Mouse (Mus musculus): Measurements from ENCODE around the gene Taldo1. TPM values are rescaled to one million over a fixed set of nuclear protein-coding genes. Genes with fewer than 3 reads are reported as not detected.

Gene Taldo1
- polyA plus RNA-seq, 1 experiment from 2014 or later, result 279 TPM

DNA sequence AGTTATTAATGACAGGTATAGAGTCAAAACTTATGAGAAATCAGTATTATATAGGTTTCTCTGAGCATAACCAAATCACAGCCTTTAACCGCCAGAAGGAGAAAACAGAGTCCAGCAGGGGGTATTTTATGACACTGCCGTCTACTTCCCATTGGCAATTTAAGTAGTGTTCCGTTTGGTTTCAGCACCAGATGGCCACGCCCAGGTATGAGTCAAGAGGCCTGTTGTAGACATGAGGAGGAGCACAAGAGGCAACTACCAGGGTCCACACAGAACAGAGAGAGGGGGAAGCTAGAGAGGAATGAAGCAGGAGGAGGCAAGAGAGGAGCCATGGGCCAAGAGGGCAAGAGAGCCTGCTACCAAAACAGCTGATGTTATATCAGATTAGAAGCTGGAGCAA lies 12.4 kb upstream of the Taldo1 start:
- H3K4me3 ChIP-seq (ENCODE audit: low read length), result no peak overlapping the region
- H3K4me2 ChIP-seq (ENCODE audit: low read depth, low read length), result no peak overlapping the region
- no peaks in the 10 kb centered on the region for H3K9me3 ChIP-seq (ENCODE audit: control insufficient read depth, low read length)
- H3K4me1 ChIP-seq (replicated peaks; ENCODE audit: control insufficient read depth, insufficient read depth, low read length), result no peaks in the 10 kb centered on the region
- no peak overlapping the region for H3K9ac ChIP-seq (ENCODE audit: low read length)
- H3K27ac ChIP-seq (ENCODE audit: low read length), result no peak overlapping the region
- 54% methylated on average over 4 of the region's 4 CpGs for WGBS
- H3K27me3 ChIP-seq (ENCODE audit: control insufficient read depth, insufficient read depth, low read depth, low read length), result no peaks in the 10 kb centered on the region; the same call in 1 of the 2 replicates
- ATAC-seq (ENCODE audit: low read depth), result no peak
- H3K36me3 ChIP-seq (ENCODE audit: control insufficient read depth, insufficient read depth, low read length), result no peaks in the 10 kb centered on the region

GRCm38 (mm10) chr7:141381068-141381835 lies 10.7 kb upstream of the Taldo1 start:
- H3K27me3 ChIP-seq (ENCODE audit: control insufficient read depth, insufficient read depth, low read depth, low read length), result no peaks in the 10 kb centered on the region; the same call in 1 of the 2 replicates

GRCm38 (mm10) chr7:141387807-141388486 lies 4.1 kb upstream of the Taldo1 start:
- Histone ChIP-seq H3K9ac (ENCODE audit: low read length) (no peak overlapping the region), H3K27ac (ENCODE audit: low read length) (no peak overlapping the region), H3K4me3 (ENCODE audit: low read length) (no peak overlapping the region), H3K36me3 (ENCODE audit: control insufficient read depth, insufficient read depth, low read length) (no peaks in the 10 kb centered on the region), H3K27me3 (ENCODE audit: control insufficient read depth, insufficient read depth, low read depth, low read length) (no peaks in the 10 kb centered on the region; the same call in none of the 2 replicates), H3K4me2 (ENCODE audit: low read depth, low read length) (no peak overlapping the region), H3K9me3 (ENCODE audit: control insufficient read depth, low read length) (no peaks in the 10 kb centered on the region), H3K4me1 (replicated peaks; ENCODE audit: control insufficient read depth, insufficient read depth, low read length) (peaks cover 9% of the 10 kb centered on the region)
- ATAC-seq (ENCODE audit: low read depth), result no peak
- 52% methylated on average over 2 of the region's 2 CpGs for WGBS

More at GRCm38 (mm10) chr7:141381068-141381835, 10.7 kb upstream of the Taldo1 start:
- no peak overlapping the region for H3K4me3 ChIP-seq (ENCODE audit: low read length)
- H3K9me3 ChIP-seq (ENCODE audit: control insufficient read depth, low read length), result no peaks in the 10 kb centered on the region
- H3K9ac ChIP-seq (ENCODE audit: low read length), result no peak overlapping the region
- H3K27ac ChIP-seq (ENCODE audit: low read length), result no peak overlapping the region
- H3K36me3 ChIP-seq (ENCODE audit: control insufficient read depth, insufficient read depth, low read length), result no peaks in the 10 kb centered on the region
- no peak for ATAC-seq (ENCODE audit: low read depth)
- 69% methylated on average over 4 of the region's 4 CpGs for WGBS
- H3K4me2 ChIP-seq (ENCODE audit: low read depth, low read length), result no peak overlapping the region
- H3K4me1 ChIP-seq (replicated peaks; ENCODE audit: control insufficient read depth, insufficient read depth, low read length), result no peaks in the 10 kb centered on the region

GRCm38 (mm10) chr7:141388487-141389109 lies 3.4 kb upstream of the Taldo1 start:
- no peaks in the 10 kb centered on the region for H3K9me3 ChIP-seq (ENCODE audit: control insufficient read depth, low read length)
- ATAC-seq (ENCODE audit: low read depth), result no peak
- H3K27ac ChIP-seq (ENCODE audit: low read length), result no peak overlapping the region
- 49% methylated on average over 3 of the region's 3 CpGs for WGBS
- no peak overlapping the region for H3K4me2 ChIP-seq (ENCODE audit: low read depth, low read length)
- no peaks in the 10 kb centered on the region for H3K36me3 ChIP-seq (ENCODE audit: control insufficient read depth, insufficient read depth, low read length)
- H3K4me1 ChIP-seq (replicated peaks; ENCODE audit: control insufficient read depth, insufficient read depth, low read length), result peaks cover 12% of the 10 kb centered on the region
- H3K27me3 ChIP-seq (ENCODE audit: control insufficient read depth, insufficient read depth, low read depth, low read length), result no peaks in the 10 kb centered on the region; the same call in none of the 2 replicates
- no peak overlapping the region for H3K9ac ChIP-seq (ENCODE audit: low read length)
- H3K4me3 ChIP-seq (ENCODE audit: low read length), result no peak overlapping the region

DNA sequence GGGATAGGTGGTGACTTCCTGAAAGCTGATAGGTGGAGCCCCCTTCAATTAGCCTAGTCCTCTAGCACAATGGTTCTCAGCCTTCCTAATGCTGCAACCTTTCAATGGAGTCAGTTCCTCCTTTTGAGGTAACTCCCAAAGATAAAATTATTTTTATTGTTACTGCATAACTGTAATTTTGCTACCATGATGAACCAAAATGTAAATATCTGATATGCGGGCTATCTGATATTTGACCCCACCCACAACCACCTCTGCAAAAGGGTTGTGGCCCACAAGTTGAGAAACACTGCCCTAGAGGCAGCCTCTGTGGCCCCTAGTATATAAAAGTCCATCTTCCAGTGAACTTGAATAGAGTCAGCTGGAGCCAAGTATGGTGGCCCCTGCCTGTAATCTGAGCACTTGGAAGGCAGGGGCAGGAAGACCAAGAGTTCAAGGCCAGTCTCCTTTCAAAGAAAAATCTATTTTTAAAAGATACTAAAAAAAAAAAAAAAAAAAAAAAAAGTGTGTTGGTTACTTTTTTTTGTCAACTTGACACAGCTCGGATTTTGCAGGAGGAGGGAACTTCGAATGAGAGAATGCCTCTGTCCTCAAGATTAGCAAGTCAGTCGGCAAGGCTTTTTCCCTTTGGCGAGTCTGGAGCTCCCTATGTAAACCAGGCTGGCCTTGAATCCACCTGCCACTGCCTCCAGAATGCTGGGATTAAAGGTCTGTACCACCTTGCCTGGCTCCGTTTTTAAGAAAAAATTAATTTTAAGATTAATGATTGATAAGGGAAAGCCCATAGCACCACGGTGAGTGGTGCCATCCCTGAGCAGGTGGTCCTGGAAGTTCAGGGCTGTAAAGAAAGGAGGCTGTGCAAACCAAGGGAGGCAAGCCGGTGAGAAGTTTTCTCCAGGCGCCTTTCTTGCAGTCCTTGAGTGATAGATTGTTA lies 1.4 kb upstream of the Taldo1 start:
- ATAC-seq (ENCODE audit: low read depth), result no peak
- WGBS, result 52% methylated on average over 9 of the region's 9 CpGs
- peaks cover 12% of the 10 kb centered on the region for H3K4me1 ChIP-seq (replicated peaks; ENCODE audit: control insufficient read depth, insufficient read depth, low read length)
- H3K4me3 ChIP-seq (ENCODE audit: low read length), result no peak overlapping the region
- H3K36me3 ChIP-seq (ENCODE audit: control insufficient read depth, insufficient read depth, low read length), result no peaks in the 10 kb centered on the region
- H3K27me3 ChIP-seq (ENCODE audit: control insufficient read depth, insufficient read depth, low read depth, low read length), result no peaks in the 10 kb centered on the region; the same call in 1 of the 2 replicates
- no peak overlapping the region for H3K9ac ChIP-seq (ENCODE audit: low read length)
- H3K9me3 ChIP-seq (ENCODE audit: control insufficient read depth, low read length), result no peaks in the 10 kb centered on the region
- H3K27ac ChIP-seq (ENCODE audit: low read length), result no peak overlapping the region
- no peak overlapping the region for H3K4me2 ChIP-seq (ENCODE audit: low read depth, low read length)

- Histone ChIP-seq H3K4me3 (ENCODE audit: low read length) (peak overlapping the region; percentile 87), H3K9ac (ENCODE audit: low read length) (peak overlapping the region; percentile 81), H3K4me1 (replicated peaks; ENCODE audit: control insufficient read depth, insufficient read depth, low read length) (peaks cover 12% of the 10 kb centered on the region), H3K27ac (ENCODE audit: low read length) (peak overlapping the region; percentile 46), H3K27me3 (ENCODE audit: control insufficient read depth, insufficient read depth, low read depth, low read length) (no peaks in the 10 kb centered on the region; the same call in 1 of the 2 replicates), H3K36me3 (ENCODE audit: control insufficient read depth, insufficient read depth, low read length) (peaks cover 4% of the 10 kb centered on the region), H3K4me2 (ENCODE audit: low read depth, low read length) (peak overlapping the region; percentile 99), H3K9me3 (ENCODE audit: control insufficient read depth, low read length) (no peaks in the 10 kb centered on the region)
- 26% methylated on average over 9 of the region's 9 CpGs for WGBS
- no peak for ATAC-seq (ENCODE audit: low read depth)
Observed at GRCm38 (mm10) chr7:141392552-141393222, 688 bp downstream of the Taldo1 start.

DNA sequence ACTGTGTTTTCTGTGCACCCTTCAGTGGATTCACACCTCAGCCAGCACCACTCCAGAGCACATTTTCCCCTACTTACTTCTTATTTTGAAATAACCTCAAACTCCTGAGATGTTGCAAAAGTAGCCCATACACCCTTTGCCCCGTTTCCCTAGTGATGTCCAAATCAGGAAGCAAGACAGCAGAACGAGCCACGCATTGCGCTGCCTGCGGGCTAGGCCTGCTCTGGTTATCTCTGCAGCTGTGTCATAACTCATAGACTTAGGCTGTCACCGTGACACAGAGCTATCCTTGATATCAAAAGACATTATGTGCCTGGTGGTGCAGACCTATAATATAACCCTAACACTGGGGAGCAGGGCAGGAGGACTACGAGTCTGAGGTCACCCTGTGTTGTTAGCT lies 2.2 kb downstream of the Taldo1 start:
- Histone ChIP-seq H3K4me1 (replicated peaks; ENCODE audit: control insufficient read depth, insufficient read depth, low read length) (peaks cover 12% of the 10 kb centered on the region), H3K4me3 (ENCODE audit: low read length) (no peak overlapping the region), H3K9me3 (ENCODE audit: control insufficient read depth, low read length) (no peaks in the 10 kb centered on the region), H3K36me3 (ENCODE audit: control insufficient read depth, insufficient read depth, low read length) (peaks cover 9% of the 10 kb centered on the region), H3K27me3 (ENCODE audit: control insufficient read depth, insufficient read depth, low read depth, low read length) (no peaks in the 10 kb centered on the region; the same call in 1 of the 2 replicates), H3K9ac (ENCODE audit: low read length) (no peak overlapping the region), H3K4me2 (ENCODE audit: low read depth, low read length) (no peak overlapping the region), H3K27ac (ENCODE audit: low read length) (no peak overlapping the region)
- WGBS, result 80% methylated on average over 7 of the region's 7 CpGs
- no peak for ATAC-seq (ENCODE audit: low read depth)

DNA sequence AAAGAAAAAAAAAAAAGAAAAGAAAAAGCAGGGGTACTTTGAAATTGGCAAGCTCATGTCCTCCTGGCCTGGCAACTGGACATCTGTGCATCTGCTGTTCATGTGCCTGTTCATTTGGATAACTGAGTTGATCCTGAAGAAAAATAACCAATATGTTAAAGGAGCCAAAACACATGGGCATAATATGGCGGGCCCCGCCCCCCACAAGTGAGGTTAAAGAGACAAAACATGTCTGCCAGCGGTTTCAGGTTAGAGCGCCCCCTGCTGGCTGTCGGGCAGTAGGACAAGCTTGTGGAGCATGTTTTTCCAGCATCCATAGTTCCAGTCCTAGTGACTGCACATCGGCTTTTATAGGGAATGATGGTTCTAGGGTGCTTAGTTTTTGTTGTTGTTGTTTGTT lies 2.8 kb downstream of the Taldo1 start:
- no peaks in the 10 kb centered on the region for H3K9me3 ChIP-seq (ENCODE audit: control insufficient read depth, low read length)
- H3K4me2 ChIP-seq (ENCODE audit: low read depth, low read length), result no peak overlapping the region
- H3K27ac ChIP-seq (ENCODE audit: low read length), result no peak overlapping the region
- H3K36me3 ChIP-seq (ENCODE audit: control insufficient read depth, insufficient read depth, low read length), result peaks cover 11% of the 10 kb centered on the region
- no peak for ATAC-seq (ENCODE audit: low read depth)
- 25% methylated on average over 6 of the region's 6 CpGs for WGBS
- H3K27me3 ChIP-seq (ENCODE audit: control insufficient read depth, insufficient read depth, low read depth, low read length), result no peaks in the 10 kb centered on the region; the same call in 1 of the 2 replicates
- no peak overlapping the region for H3K9ac ChIP-seq (ENCODE audit: low read length)
- peaks cover 12% of the 10 kb centered on the region for H3K4me1 ChIP-seq (replicated peaks; ENCODE audit: control insufficient read depth, insufficient read depth, low read length)
- H3K4me3 ChIP-seq (ENCODE audit: low read length), result no peak overlapping the region
